Mouse (Mus musculus) heart, postnatal 0 days (tissue): ENCODE measurements at regions not wholly inside any gene's neighbourhood (a gene's known extent, or its start where the extent isn't known, plus 50 kb on each side); places are given as distances from the start of the nearest gene placed in this dataset.
"Not testable (repeated sequence)": the region's sequence is repeated elsewhere in the genome, so short reads cannot be mapped to it uniquely, and the experiment has no call there.

Experiments used
- CTCF ChIP-seq: IDR thresholded peaks from 2 replicates; pipeline ENCODE4 v1.5.1; 2016; ENCODE audit warnings: antibody characterized with exemption, control low read depth, low read depth
- EP300 ChIP-seq: IDR thresholded peaks from 2 replicates; pipeline ENCODE4 v1.6.1; 2016; ENCODE audit warnings: antibody characterized with exemption, low read depth

DNA sequence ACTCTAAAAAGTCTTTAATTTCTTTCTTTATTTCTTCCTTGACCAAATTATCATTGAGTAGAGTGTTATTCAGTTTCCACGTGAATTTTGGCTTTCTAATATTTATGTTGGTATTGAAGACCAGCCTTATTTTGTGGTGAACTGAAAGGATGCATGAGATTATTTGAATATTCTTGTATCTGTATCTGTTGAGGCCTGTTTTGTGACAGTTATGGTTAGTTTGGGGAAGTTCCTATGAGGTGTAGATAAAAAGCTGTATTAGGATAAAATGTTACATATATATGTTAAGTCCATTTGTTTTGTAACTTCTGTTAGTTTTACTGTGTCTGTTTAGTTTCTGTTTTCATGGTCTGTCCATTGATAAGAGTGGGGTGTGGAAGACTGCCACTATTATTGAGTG is 1014.7 kb downstream of the Rpia start:
- TF ChIP-seq CTCF, EP300: not testable (repeated sequence)
